Mouse (Mus musculus): ENCODE results near the gene Magi1. TPM values are rescaled to one million over a fixed set of nuclear protein-coding genes. Genes with fewer than 3 reads are reported as not detected.

Gene Magi1
- polyA plus RNA-seq, 1 experiment from 2014 or later: 8.3 TPM

DNA sequence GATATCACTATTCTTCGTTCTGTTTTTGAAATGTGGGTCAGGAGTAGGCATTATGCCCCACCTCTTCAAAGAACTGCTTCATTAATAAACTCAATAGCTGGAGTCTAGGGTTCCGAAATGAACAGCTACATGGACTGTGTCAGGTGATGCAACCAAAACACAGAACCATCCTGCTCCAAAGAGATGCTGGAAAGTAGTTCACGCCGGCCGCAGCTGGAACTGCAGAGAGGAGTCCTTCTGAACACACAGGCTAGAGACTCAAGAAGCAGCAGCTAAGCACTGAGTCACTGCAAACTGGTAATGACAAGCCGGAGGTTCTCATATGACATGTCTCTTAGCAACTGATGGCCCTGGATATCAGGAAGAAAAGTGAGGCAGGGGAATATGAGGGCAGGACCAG lies 57.5 kb downstream of the Magi1 start:
- Histone ChIP-seq H3K36me3 (no peaks in the 10 kb centered on the region), H3K4me2 (no peak overlapping the region), H3K9me3 (no peaks in the 10 kb centered on the region), H3K27ac (no peak overlapping the region), H3K9ac (no peak overlapping the region), H3K4me3 (no peak overlapping the region), H3K4me1 (peaks cover 31% of the 10 kb centered on the region), H3K27me3 (no peaks in the 10 kb centered on the region)
- ATAC-seq (ENCODE audit: insufficient number of reproducible peaks, low FRiP score, low TSS enrichment, low read depth): 0 out of 2 replicates have a peak, but pooled peaks have one; percentile 24
- WGBS: 52% methylated on average over 6 of the region's 6 CpGs

DNA sequence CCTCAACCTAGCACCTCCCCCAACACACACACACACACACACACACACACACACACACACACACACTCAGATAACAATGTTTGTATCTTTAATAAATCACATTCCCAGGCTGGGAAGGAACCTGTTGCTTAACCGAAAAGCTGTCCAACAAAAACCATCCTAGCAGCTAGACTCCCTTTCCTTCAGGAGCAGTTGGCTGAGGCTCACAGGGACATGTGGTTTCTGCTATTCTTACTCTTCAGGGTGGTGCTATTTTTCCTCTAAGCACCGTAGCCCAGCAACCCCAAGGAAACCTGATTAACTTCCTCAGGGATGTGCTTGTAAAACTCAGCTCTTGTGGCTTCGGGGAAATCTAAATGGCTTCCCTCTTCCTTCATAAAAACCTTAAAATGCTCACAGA lies 57.9 kb downstream of the Magi1 start:
- Histone ChIP-seq H3K9me3 (no peaks in the 10 kb centered on the region), H3K4me2 (no peak overlapping the region), H3K4me3 (no peak overlapping the region), H3K9ac (no peak overlapping the region), H3K36me3 (no peaks in the 10 kb centered on the region), H3K4me1 (peaks cover 31% of the 10 kb centered on the region), H3K27ac (no peak overlapping the region), H3K27me3 (no peaks in the 10 kb centered on the region)
- WGBS: 13% methylated on average over 3 of the region's 3 CpGs
- no peak for ATAC-seq (ENCODE audit: insufficient number of reproducible peaks, low FRiP score, low TSS enrichment, low read depth)

DNA sequence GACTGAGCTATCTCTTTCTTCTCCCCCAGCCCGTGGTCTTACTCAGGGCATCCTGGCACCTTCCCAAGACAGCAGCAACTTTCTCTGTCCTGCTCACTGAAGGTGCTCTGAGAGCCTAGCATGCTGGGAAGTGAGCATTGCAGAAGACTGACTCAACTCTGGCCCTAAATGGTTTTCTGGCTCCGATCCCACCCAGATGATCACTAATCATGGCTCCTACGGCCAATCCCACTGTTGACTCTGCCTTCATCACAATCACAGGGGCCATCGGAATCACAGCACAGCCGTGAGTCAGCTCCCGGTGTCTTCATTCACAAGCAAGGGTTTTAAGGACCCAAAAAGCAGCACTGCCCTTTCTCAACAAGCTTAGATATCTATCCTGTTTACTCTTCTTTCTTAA lies 58.6 kb downstream of the Magi1 start:
- H3K4me1 ChIP-seq: peaks cover 29% of the 10 kb centered on the region
- no peak overlapping the region for H3K4me3 ChIP-seq
- H3K4me2 ChIP-seq: no peak overlapping the region
- no peak for ATAC-seq (ENCODE audit: insufficient number of reproducible peaks, low FRiP score, low TSS enrichment, low read depth)
- no peaks in the 10 kb centered on the region for H3K9me3 ChIP-seq
- no peak overlapping the region for H3K27ac ChIP-seq
- H3K27me3 ChIP-seq: no peaks in the 10 kb centered on the region
- H3K9ac ChIP-seq: no peak overlapping the region
- WGBS: 66% methylated on average over 6 of the region's 6 CpGs
- no peaks in the 10 kb centered on the region for H3K36me3 ChIP-seq

DNA sequence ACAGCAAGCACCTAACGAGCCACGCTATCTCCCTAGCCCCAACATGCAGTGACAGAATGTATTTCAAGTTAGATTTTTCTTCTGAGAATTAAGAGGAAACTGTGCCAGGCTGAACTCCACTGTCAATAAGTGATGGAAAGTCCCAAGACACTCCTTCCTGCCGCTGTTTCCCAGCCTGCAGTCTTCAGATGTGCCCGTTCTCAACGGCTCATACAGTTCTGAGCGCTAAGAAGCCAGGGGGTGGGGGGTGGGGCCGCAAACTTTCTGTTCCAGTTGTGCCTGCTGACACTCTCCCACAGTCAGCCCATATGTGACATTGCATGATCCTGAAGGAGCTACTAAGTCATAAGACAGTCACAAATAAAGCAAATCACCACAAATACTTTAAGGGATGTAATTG lies 61.5 kb downstream of the Magi1 start:
- ATAC-seq (ENCODE audit: insufficient number of reproducible peaks, low FRiP score, low TSS enrichment, low read depth): no peak
- 33% methylated on average over 7 of the region's 7 CpGs for WGBS
- Histone ChIP-seq H3K27me3 (no peaks in the 10 kb centered on the region), H3K4me1 (peaks cover 29% of the 10 kb centered on the region), H3K27ac (no peak overlapping the region), H3K4me2 (no peak overlapping the region), H3K9ac (no peak overlapping the region), H3K9me3 (no peaks in the 10 kb centered on the region), H3K36me3 (no peaks in the 10 kb centered on the region), H3K4me3 (no peak overlapping the region)

DNA sequence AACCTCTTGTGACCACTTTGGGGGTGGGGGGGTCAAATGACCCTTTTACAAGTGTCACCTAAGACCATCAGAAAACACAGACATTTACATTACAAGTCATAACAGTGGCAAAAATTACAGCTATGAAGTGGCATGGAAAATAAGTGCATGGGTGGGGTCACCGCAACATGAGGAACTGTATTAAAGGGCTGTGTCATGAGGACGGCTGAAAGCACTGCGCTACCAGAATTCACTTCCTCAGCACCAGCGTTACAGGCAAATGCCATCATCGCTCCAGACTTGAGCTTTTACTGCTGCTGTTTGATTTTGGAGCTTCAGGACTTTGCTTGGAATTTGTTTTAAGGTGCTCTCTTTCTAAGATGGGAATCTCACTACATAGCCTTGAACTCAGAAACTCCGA lies 62.0 kb downstream of the Magi1 start:
- no peak overlapping the region for H3K27ac ChIP-seq
- peaks cover 29% of the 10 kb centered on the region for H3K4me1 ChIP-seq
- WGBS: 74% methylated on average over 6 of the region's 6 CpGs
- no peak overlapping the region for H3K9ac ChIP-seq
- no peak for ATAC-seq (ENCODE audit: insufficient number of reproducible peaks, low FRiP score, low TSS enrichment, low read depth)
- no peaks in the 10 kb centered on the region for H3K27me3 ChIP-seq
- no peaks in the 10 kb centered on the region for H3K36me3 ChIP-seq
- H3K4me2 ChIP-seq: no peak overlapping the region
- no peaks in the 10 kb centered on the region for H3K9me3 ChIP-seq
- H3K4me3 ChIP-seq: no peak overlapping the region

DNA sequence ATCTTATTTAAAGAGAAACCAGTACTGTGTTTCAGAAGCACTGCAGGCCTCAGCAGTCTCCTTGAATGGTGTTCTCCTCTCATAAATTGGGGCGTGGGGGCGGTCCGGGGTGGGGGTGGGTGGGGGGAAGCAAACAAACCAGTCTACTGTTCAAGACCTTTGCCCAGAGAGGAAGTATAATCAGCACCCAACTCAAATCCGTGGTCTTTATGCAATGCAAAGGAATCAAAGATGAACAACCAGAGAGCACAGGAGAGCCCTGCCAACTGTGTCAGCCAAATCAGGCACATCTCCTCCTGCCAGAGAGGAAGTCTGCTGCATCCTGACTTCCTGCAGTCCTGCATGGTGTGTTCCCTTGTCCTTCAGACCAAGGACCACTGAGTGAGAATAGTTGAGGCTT lies 65.6 kb downstream of the Magi1 start:
- H3K4me2 ChIP-seq: no peak overlapping the region
- no peaks in the 10 kb centered on the region for H3K27me3 ChIP-seq
- WGBS: 74% methylated on average over 4 of the region's 4 CpGs
- no peaks in the 10 kb centered on the region for H3K9me3 ChIP-seq
- H3K27ac ChIP-seq: no peak overlapping the region
- ATAC-seq (ENCODE audit: insufficient number of reproducible peaks, low FRiP score, low TSS enrichment, low read depth): no peak
- no peak overlapping the region for H3K4me3 ChIP-seq
- no peaks in the 10 kb centered on the region for H3K36me3 ChIP-seq
- H3K9ac ChIP-seq: no peak overlapping the region
- peaks cover 24% of the 10 kb centered on the region for H3K4me1 ChIP-seq

DNA sequence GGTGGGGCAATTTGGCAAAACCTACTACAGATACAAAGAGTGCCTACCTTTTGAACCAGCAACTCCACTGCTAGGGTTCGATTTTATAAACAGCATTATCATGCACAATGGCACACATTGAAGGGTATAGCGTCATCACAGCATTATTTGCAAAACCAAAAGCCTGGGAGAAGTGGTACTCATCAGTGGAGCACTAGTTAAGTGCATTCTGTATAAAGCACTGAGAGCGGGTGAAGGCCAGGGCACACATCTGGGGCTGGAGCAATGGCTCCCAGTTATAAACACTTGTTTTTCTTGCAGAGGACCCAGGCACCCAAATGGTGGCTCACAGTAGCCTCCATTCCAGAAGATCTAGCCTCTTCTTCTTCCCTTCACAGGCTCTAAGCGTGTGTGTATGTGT lies 67.9 kb downstream of the Magi1 start:
- Histone ChIP-seq H3K4me2 (no peak overlapping the region), H3K36me3 (no peaks in the 10 kb centered on the region), H3K27me3 (no peaks in the 10 kb centered on the region), H3K4me1 (peaks cover 26% of the 10 kb centered on the region), H3K4me3 (no peak overlapping the region), H3K27ac (no peak overlapping the region), H3K9ac (no peak overlapping the region), H3K9me3 (no peaks in the 10 kb centered on the region)
- 85% methylated on average over 4 of the region's 4 CpGs for WGBS
- no peak for ATAC-seq (ENCODE audit: insufficient number of reproducible peaks, low FRiP score, low TSS enrichment, low read depth)

DNA sequence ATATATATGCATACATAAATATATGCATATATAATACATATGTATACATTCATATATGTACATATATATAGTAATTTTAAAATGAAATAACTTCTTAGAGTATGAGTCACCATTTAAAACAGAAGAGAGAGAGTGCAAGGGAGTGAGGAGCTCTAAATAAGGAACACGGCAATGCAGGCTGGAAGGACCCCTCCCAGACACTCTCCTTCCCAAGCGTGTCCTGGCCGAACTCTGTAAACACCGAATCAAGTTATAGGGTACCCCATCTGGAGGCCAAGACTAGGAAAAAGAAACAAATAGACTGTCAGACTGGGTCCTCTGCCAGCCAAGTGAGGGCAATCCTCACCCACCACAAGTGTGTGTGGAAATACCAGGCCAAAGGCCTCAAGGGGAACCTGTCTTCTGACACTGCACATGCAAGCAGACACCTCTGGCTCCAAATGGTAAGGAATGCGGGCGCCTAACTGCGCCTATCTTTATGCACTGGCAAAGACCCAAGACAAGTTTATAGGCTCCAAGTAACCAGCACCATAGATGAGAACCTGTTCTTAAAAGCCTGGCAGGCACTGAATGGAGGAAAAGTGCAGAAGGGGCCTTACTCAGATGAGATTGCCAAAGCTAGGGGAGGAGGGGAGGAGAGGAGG lies 68.7 kb downstream of the Magi1 start:
- WGBS: 31% methylated on average over 7 of the region's 7 CpGs
- Histone ChIP-seq H3K4me2 (no peak overlapping the region), H3K4me3 (no peak overlapping the region), H3K9me3 (no peaks in the 10 kb centered on the region), H3K9ac (no peak overlapping the region), H3K27me3 (no peaks in the 10 kb centered on the region), H3K4me1 (peaks cover 26% of the 10 kb centered on the region), H3K27ac (no peak overlapping the region), H3K36me3 (no peaks in the 10 kb centered on the region)
- no peak for ATAC-seq (ENCODE audit: insufficient number of reproducible peaks, low FRiP score, low TSS enrichment, low read depth)

DNA sequence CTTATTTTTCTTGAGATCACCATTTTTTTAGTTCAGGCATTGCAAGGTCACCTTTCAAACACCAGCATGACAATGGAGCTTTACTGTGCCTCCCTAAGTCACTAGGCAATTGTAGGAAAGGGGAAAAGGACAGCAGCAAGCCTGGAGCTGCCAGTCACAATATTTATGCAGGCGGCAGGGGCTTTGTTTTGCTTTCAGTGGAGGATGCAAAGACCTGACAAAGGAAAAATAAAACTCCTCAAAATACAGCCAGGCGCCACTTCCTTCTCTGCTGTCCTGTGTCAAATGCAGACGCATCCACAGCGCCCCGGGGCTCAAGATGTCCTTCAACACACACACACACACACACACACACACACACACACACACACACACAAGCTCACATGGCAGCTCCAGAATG lies 77.8 kb downstream of the Magi1 start:
- Histone ChIP-seq H3K4me1 (peaks cover 17% of the 10 kb centered on the region), H3K36me3 (no peaks in the 10 kb centered on the region), H3K9ac (no peak overlapping the region), H3K4me2 (no peak overlapping the region), H3K27me3 (no peaks in the 10 kb centered on the region), H3K9me3 (no peaks in the 10 kb centered on the region), H3K4me3 (no peak overlapping the region), H3K27ac (no peak overlapping the region)
- WGBS: 58% methylated on average over 5 of the region's 5 CpGs
- ATAC-seq (ENCODE audit: insufficient number of reproducible peaks, low FRiP score, low TSS enrichment, low read depth): no peak

DNA sequence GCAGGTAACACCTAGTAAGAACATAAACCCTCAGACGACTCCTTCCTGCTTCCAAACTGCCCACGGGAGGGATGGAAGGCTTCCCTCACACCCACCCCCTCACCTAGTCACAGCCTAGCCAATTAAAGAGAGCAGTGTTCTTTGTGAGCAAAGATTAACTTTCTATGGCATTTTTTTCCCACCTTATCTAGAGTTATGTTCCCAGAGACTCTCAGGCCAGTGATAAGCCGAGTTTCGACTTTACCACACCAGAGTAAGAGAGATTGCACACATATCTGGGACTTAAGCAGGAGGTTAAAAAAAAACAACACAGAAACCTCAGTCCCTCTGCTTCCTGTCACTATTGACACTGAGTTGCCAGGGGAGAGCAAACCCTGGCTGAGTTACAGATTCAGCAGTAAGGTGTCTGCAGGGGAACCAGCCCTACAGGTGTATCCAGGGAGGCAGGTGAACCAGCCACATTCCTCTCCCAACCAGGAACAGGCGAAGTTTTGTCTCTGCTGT lies 80.0 kb downstream of the Magi1 start:
- Histone ChIP-seq H3K4me1 (peaks cover 17% of the 10 kb centered on the region), H3K27ac (peak overlapping the region; percentile 60; the same call in 1 of the 2 replicates), H3K36me3 (no peaks in the 10 kb centered on the region), H3K4me3 (no peak overlapping the region), H3K9me3 (no peaks in the 10 kb centered on the region), H3K27me3 (no peaks in the 10 kb centered on the region), H3K9ac (no peak overlapping the region), H3K4me2 (no peak overlapping the region)
- ATAC-seq (ENCODE audit: insufficient number of reproducible peaks, low FRiP score, low TSS enrichment, low read depth): no peak
- WGBS: 30% methylated on average over 5 of the region's 5 CpGs

DNA sequence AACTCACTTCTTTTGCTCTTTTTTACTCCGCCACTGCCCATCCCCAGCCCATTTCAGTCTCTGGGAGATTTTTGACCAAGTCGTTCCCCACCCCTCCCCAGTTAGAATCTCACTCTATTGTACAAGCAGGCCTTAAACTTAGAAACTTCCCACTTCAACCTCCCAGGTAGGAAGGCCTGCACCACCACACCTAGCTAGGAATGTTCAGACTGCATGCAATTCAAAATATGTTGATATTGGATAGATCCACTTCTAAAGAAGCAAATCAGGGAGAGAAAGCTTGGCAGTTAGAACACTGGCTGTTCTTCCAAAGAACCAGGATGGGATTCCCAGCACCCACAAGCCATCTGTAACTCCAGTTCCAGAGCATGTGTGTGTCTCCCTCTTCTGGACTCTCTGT lies 81.8 kb downstream of the Magi1 start:
- WGBS: 88% methylated on average over 2 of the region's 2 CpGs
- H3K9ac ChIP-seq: no peak overlapping the region
- H3K4me3 ChIP-seq: no peak overlapping the region
- H3K4me1 ChIP-seq: peaks cover 17% of the 10 kb centered on the region
- no peak overlapping the region for H3K27ac ChIP-seq
- H3K4me2 ChIP-seq: no peak overlapping the region
- H3K36me3 ChIP-seq: no peaks in the 10 kb centered on the region
- H3K27me3 ChIP-seq: no peaks in the 10 kb centered on the region
- no peak for ATAC-seq (ENCODE audit: insufficient number of reproducible peaks, low FRiP score, low TSS enrichment, low read depth)
- no peaks in the 10 kb centered on the region for H3K9me3 ChIP-seq

DNA sequence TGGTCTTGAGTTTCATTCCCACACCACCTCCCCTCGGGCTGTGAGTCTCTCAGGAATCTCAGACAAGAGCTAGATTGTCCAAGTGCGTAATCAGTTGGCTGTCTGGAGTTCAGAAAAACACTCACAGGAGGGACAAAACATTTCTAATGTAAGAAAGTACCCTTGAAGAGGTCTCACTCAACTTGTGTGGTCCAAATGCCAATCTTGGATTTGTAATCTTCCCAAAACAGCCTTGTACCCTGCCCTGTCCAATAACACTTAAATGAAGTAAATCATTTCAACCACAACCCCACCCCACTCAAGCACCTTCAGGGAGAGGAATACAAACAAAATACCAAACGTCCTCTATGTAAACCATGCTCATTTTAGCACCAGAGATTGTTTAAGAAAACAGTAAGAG lies 82.8 kb downstream of the Magi1 start:
- no peak overlapping the region for H3K9ac ChIP-seq
- no peak overlapping the region for H3K4me3 ChIP-seq
- H3K9me3 ChIP-seq: no peaks in the 10 kb centered on the region
- no peak overlapping the region for H3K4me2 ChIP-seq
- 57% methylated on average over 3 of the region's 3 CpGs for WGBS
- H3K27me3 ChIP-seq: no peaks in the 10 kb centered on the region
- H3K4me1 ChIP-seq: peaks cover 17% of the 10 kb centered on the region
- H3K27ac ChIP-seq: no peak overlapping the region
- no peaks in the 10 kb centered on the region for H3K36me3 ChIP-seq
- no peak for ATAC-seq (ENCODE audit: insufficient number of reproducible peaks, low FRiP score, low TSS enrichment, low read depth)

DNA sequence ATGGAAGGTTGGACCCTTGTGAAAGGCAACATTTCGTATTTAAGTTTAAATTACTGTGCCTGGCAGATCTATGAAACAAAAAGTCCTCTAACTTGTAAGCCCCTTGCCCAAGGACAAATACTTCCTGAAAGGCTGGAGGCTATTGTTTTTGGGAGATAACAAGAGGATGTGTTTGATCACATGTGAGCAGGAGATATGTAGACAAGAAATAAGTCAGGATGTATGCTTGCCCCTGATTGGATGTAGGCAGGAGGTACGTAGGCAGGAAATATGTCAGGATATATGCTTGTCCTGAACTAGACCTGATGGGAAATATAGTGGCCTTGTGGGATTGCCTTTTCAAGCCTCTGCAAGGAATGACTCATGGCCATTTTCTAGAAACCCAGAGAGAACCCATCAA lies 84.0 kb downstream of the Magi1 start:
- Histone ChIP-seq H3K4me2 (no peak overlapping the region), H3K9me3 (no peaks in the 10 kb centered on the region), H3K4me3 (no peak overlapping the region), H3K9ac (no peak overlapping the region), H3K27ac (no peak overlapping the region), H3K27me3 (no peaks in the 10 kb centered on the region), H3K36me3 (no peaks in the 10 kb centered on the region), H3K4me1 (peaks cover 28% of the 10 kb centered on the region)
- whole genome bisulfite sequencing: 83% methylated on average over 2 of the region's 2 CpGs
- ATAC-seq (ENCODE audit: insufficient number of reproducible peaks, low FRiP score, low TSS enrichment, low read depth): no peak

Data from limb, embryonic 15.5 days (tissue).